Mouse (Mus musculus) gonadal fat pad, adult 2 months (tissue): ENCODE measurements around the gene Kctd21. TPM values are rescaled to one million over a fixed set of nuclear protein-coding genes. Genes with fewer than 3 reads are reported as not detected.

ENCODE experiments used
- DNase-seq: peaks from one replicate; pipeline ENCODE4 v3.0.0-alpha.2; 2012; ENCODE audit warnings: low read depth
- polyA plus RNA-seq: library from polyadenylated mRNA; depleted of rRNA; stranded (reverse); fragments of >200 nt; gene quantifications from 2 replicates; pipeline ENCODE4 v1.2.3, GENCODE M21; 2012

Gene Kctd21
- polyA plus RNA-seq, 1 experiment = 10.2 TPM

GRCm38 (mm10) chr7:97324342-97324741 is 7.8 kb upstream of the Kctd21 start:
- no peak for DNase-seq

GRCm38 (mm10) chr7:97325156-97325985 is 6.8 kb upstream of the Kctd21 start:
- no peak for DNase-seq

DNA sequence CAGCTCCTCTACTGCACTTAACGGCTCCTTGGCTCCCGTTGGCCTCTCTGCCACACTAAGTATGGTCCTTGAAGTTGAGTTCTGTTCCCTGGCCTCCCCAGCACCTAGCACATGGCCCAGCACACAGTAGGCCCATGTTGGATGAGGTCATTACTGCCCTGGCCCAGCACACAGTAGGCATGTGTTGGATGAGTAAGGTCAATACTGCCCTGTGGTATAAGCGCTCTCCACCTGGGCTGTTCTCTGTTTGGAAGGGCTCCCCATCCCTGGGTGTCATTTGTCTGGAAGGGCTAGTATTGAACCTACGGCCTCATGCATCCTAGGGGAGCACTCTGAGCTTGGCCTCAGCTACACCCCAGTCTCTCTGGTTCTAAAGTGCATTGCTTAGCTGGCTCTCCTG is 4.8 kb upstream of the Kctd21 start:
- no peak for DNase-seq

GRCm38 (mm10) chr7:97328891-97329588 is 3.1 kb upstream of the Kctd21 start:
- no peak for DNase-seq

DNA sequence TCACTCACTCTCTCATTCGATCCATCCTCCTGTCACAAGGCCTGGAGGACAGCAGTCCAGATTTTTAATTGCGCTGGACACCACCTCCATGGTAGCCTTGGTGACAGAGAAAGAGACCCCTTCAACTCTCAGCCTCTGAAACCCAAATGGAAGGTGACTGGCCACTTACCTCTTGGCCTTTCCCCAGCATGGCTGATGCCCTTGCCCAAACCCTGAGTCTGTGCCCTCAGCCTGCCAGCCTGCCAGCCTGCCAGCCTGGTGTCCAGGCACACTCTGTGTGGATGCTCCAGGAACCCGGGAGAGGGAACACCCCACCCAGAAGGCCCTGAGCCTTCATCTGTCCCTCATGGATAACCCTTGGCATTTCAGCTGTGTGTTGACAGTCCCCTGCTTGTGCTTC is 2.5 kb upstream of the Kctd21 start:
- DNase-seq = no peak

GRCm38 (mm10) chr7:97330931-97331645 is 1.0 kb upstream of the Kctd21 start:
- no peak for DNase-seq

GRCm38 (mm10) chr7:97332667-97333041 is 527 bp downstream of the Kctd21 start:
- no peak for DNase-seq

- DNase-seq = no peak
Measured at GRCm38 (mm10) chr7:97333113-97333898, 1.2 kb downstream of the Kctd21 start.

- no peak for DNase-seq
Measured at GRCm38 (mm10) chr7:97334406-97334805, 2.3 kb downstream of the Kctd21 start.

DNA sequence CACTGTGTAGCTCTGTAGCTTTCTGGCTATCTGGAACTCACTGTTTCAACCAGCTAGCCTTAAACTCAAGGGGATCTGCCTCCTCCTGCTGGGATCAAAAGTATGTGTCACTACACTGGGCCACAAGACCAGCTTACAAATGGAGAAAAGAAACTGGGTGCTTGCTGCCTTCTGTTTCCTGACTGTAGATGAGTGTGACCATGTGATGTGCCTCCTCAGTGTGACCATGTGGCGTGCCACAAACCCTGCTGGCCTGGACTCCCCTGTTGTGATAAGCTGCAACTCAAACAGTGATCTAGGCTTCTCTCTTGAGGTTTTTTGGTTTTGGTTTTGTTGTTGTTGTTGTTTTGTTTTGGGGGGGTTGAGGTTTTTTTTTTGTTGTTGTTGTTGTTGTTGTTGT is 4.6 kb downstream of the Kctd21 start:
- no peak for DNase-seq

DNA sequence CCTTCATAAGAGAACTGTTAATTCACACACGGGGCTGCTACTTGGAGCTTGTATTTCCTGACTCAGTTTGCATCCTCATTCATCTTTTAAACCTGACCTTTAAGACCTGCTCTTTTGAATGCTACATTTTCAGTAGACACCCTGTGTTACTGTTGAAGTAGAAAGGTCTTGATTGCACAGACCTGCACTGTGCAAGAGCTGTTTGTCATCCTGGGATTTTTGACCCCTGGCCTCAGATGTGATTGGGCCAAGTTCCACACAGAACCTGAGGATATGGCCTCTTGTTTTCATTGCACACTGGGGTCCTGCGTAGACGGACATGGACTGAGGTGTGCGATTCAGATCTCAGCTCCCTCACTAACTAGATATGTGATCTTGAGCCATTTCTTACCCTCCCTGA is 6.5 kb downstream of the Kctd21 start:
- DNase-seq = no peak

DNA sequence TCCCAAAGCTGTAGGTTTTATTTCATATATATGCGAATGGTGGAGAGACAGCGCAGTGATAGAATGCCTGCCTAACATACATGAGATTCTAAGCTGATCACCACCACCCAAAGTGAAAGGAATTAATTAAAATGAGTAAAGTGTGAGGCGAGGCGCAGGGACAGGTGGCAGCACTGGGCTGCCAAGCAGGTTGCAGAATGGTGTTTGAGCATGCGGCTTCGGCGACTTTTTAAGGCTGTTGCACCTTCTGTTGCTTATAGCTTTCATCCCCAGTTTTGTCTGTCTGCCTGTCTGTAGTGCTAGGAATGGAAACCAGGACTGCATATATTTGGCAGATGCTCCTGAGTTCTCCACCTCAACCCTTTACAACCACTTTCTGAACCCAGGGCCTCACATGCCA is 7.5 kb downstream of the Kctd21 start:
- DNase-seq = no peak

DNA sequence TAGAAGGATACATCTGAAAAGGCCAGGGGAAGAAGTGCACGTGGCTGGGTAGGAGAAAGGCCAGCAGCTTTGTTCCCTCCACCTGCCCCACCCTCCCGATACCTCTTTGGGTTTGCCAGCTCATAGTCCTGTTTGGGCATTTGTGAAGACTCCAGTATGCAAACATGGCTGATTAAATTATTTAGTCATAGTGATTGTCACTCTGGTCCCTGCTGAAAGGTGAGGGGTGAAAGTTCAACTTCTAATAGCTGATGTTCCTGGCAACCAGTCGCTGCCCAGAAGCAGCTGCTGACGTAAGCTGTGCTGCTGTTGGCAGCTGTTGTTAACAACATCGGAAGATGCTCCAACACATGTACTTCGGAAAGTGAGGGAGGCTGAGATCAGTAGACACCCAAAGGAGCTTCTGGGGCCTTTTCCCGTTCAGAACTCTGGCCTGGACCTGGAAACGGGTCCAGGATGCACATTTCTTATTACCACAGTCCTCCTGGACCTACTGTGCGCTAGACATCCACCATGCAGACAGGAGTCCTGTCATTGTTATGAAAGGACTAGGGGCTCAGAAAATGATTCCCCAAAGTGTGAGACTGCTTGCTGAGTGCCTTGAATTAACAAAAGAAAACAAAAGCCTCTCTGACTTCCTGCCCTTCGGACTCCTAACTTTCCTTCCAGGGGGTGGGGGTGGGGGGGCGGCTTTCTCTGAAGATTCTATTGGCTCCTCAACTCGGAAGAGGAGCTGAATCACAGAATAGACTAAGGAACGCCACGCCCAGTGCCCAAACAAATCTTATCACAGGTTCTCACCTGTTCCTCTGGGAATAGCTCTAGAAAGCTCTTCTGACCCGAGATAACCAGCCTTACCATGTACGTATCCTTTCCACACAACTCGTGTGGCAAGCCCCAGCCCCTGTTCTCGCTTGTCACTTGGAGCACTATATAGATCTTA is 9.1 kb downstream of the Kctd21 start:
- DNase-seq = no peak

- DNase-seq = no peak
Measured at GRCm38 (mm10) chr7:97342961-97343360, 10.8 kb downstream of the Kctd21 start.

DNA sequence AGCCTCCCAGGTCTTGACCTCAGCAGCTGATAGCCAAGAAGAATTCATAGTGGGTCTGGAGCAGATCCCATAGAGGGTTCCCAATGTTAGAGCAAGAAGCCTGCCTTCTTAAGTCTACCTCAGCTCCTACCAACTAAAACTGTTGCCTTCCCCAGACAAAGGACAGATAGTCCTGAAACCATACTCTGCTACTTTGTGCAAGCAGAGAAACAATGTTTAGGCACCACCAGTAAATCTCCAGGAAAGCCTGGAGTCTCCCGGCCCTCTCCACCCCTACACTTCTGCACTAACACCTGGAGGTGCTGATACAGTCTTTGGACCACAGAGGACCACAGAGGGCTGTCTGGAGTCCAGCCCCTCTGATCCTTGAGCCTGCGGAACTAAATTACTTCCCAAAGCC is 12.5 kb downstream of the Kctd21 start:
- DNase-seq = no peak

- no peak for DNase-seq
Measured at GRCm38 (mm10) chr7:97345229-97345871, 13.2 kb downstream of the Kctd21 start.

DNA sequence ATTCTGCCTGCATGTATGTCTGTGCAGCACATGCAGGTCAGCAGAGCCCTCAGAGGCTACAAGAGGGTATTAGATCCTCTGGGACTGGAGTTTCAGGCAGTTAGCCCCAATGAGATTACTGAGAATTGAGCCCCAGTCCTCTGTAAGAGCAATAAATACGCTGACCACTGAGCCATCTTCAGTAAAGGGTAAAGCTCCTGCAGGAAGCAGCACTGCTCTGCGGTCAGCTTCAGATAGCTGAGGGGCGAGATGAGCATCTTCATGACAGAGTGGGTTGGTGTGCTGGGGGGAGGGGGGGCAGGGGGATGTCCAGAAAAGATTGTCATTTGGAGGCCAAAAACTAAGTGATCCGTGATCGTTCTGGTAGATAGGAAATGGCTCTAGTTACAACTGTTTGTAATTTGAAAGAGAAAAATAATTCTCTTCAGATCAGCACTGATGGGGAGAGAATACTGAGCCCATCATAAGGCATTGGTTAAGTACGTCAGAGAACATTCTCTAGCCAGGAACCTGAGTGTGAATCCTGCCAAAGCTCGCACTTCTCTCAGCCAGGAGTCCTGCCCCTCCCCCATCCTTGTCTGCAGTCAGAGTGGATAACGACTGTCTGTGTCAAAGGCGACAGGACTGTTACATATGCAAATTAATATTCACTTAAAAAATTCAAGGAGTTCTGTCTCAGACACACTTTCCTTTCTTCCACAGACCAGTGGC is 14.1 kb downstream of the Kctd21 start:
- no peak for DNase-seq

- no peak for DNase-seq
Measured at GRCm38 (mm10) chr7:97346822-97347166, 14.7 kb downstream of the Kctd21 start.

- DNase-seq = no peak
Measured at GRCm38 (mm10) chr7:97347464-97347863, 15.3 kb downstream of the Kctd21 start.

GRCm38 (mm10) chr7:97348318-97348717 is 16.2 kb downstream of the Kctd21 start:
- no peak for DNase-seq
